Comparison of ENCODE assay signal across 20 mouse cellular contexts in genomic region chr13:18744266-18744652, GRCm38 (mm10). TPM values are rescaled to one million over a fixed set of nuclear protein-coding genes. Genes with fewer than 3 reads are reported as not detected.
A peak's percentile ranks its signal among the peaks of the same experiment; 100 is the strongest.
DNase-seq lines count a peak whose midpoint lies in the region; ATAC-seq and TF ChIP-seq lines count a peak whose summit lies in the region.
"Had no signal": no experiment of that assay in that cellular context is flagged by ENCODE, and none has a peak within 500 bp of the region (broad histone marks: within the 10 kb centered on the region; RNA-seq: fewer than 3 reads in every experiment).

No protein-coding gene starts in this region.

- no peak for TF ChIP-seq POLR2A in cortical plate, adult 2 months (IDR thresholded peaks at IDR 0.05; ENCODE audit: extremely low read depth, insufficient read depth, low read length)

- H3K27ac ChIP-seq in layer of hippocampus, adult 2 months: peak overlapping the region; percentile 81
- 0 out of 2 replicates have a peak overlapping the region, but pooled peaks have one; percentile 33 for H3K27ac ChIP-seq in cortical plate, adult 2 months (ENCODE audit: insufficient read depth, low read length)
- peak overlapping the region; percentile 69 for H3K27ac ChIP-seq in hindbrain, embryonic 15.5 days (replicated peaks)
- peak overlapping the region; percentile 66 for H3K27ac ChIP-seq in midbrain, embryonic 16.5 days (ENCODE audit: low read length)
- H3K27ac ChIP-seq: forebrain, embryonic 10.5 days; heart, embryonic 10.5 days; liver, embryonic 12.5 days; lung, embryonic 15.5 days; macrophage; stomach, postnatal 0 days had no signal

- no peak for TF ChIP-seq CTCF in layer of hippocampus, adult 2 months (conservative IDR thresholded peaks at IDR 0.05)
- TF ChIP-seq CTCF in cortical plate, adult 2 months (IDR thresholded peaks at IDR 0.05; ENCODE audit: extremely low read depth, insufficient read depth, low read length): no peak

- no peaks in the 10 kb centered on the region; the same call in 1 of the 2 replicates for H3K4me1 ChIP-seq in cortical plate, adult 2 months (ENCODE audit: control insufficient read depth, insufficient read depth, low read length)
- H3K4me1 ChIP-seq in hindbrain, embryonic 15.5 days (replicated peaks): peaks cover 5% of the 10 kb centered on the region; the same call in 1 of the 2 replicates
- no peaks in the 10 kb centered on the region for H3K4me1 ChIP-seq in midbrain, embryonic 16.5 days (ENCODE audit: control insufficient read depth, insufficient read depth, low read length)
- H3K4me1 ChIP-seq: forebrain, embryonic 10.5 days; heart, embryonic 10.5 days; liver, embryonic 12.5 days; lung, embryonic 15.5 days had no signal

- WGBS in hindbrain, embryonic 15.5 days: 55% methylated on average over 4 of the region's 4 CpGs
- 46% methylated on average over 4 of the region's 4 CpGs for WGBS in midbrain, embryonic 16.5 days

- DNase-seq in layer of hippocampus, adult 2 months (ENCODE audit: low spot score in 2 of 2): no peak
- DNase-seq in layer of hippocampus, adult 8-10 months (ENCODE audit: low spot score in 2 of 2): no peak
- no peak for DNase-seq in heart, postnatal 36 days
- no peak for DNase-seq in right cerebral cortex, postnatal 14 days
- DNase-seq: adrenal gland, postnatal 25 days; B cell, adult 2 months; kidney, adult 2 months; kidney, postnatal 14 days; thymus, postnatal 14 days had no signal

- H3K4me2 ChIP-seq in hindbrain, embryonic 15.5 days: peak overlapping the region; percentile 39
- peak overlapping the region; percentile 39 for H3K4me2 ChIP-seq in midbrain, embryonic 16.5 days (ENCODE audit: low read length)
- H3K4me2 ChIP-seq: liver, embryonic 12.5 days; lung, embryonic 15.5 days had no signal

- no peak overlapping the region for H3K9ac ChIP-seq in hindbrain, embryonic 15.5 days
- H3K9ac ChIP-seq in midbrain, embryonic 16.5 days (ENCODE audit: low read depth, low read length): no peak overlapping the region; the same call in 1 of the 2 replicates
- H3K9ac ChIP-seq: liver, embryonic 12.5 days; lung, embryonic 15.5 days had no signal

- ATAC-seq in hindbrain, embryonic 15.5 days (ENCODE audit: low FRiP score, low read depth): no peak
- peak; percentile 74 for ATAC-seq in midbrain, embryonic 16.5 days
- no peak for ATAC-seq in monocyte, adult 5-6 weeks (replicated peaks; ENCODE audit: insufficient number of reproducible peaks, low FRiP score, low TSS enrichment, poor library complexity, severe bottlenecking)
- ATAC-seq: inflammation-experienced regulatory T-cells, adult 6 months; liver, embryonic 12.5 days had no signal

- H3K9me3 ChIP-seq in hindbrain, embryonic 15.5 days: no peaks in the 10 kb centered on the region; the same call in 1 of the 2 replicates
- H3K9me3 ChIP-seq in midbrain, embryonic 16.5 days (replicated peaks; ENCODE audit: control insufficient read depth, low read length, poor library complexity, severe bottlenecking): no peaks in the 10 kb centered on the region
- H3K9me3 ChIP-seq: lung, embryonic 15.5 days had no signal

- H3K27me3 ChIP-seq in hindbrain, embryonic 15.5 days: no peaks in the 10 kb centered on the region
- no peaks in the 10 kb centered on the region for H3K27me3 ChIP-seq in midbrain, embryonic 16.5 days (ENCODE audit: control insufficient read depth, insufficient read depth, low read depth, low read length)
- H3K27me3 ChIP-seq: liver, embryonic 12.5 days; lung, embryonic 15.5 days had no signal

- intact Hi-C loops in heart, postnatal 36 days (cut with DNase I): no loop called here

- H3K4me3 ChIP-seq in layer of hippocampus, adult 2 months: no peak overlapping the region
- H3K4me3 ChIP-seq in cortical plate, adult 2 months (ENCODE audit: insufficient read depth, low read length): no peak overlapping the region
- H3K4me3 ChIP-seq in hindbrain, embryonic 15.5 days: no peak overlapping the region
- peak overlapping the region; percentile 16; the same call in 1 of the 2 replicates for H3K4me3 ChIP-seq in midbrain, embryonic 16.5 days (ENCODE audit: low read depth, low read length)
- H3K4me3 ChIP-seq: forebrain, embryonic 10.5 days; heart, embryonic 10.5 days; liver, embryonic 12.5 days; lung, embryonic 15.5 days had no signal

- peaks cover 24% of the 10 kb centered on the region for H3K36me3 ChIP-seq in hindbrain, embryonic 15.5 days
- peaks cover 13% of the 10 kb centered on the region for H3K36me3 ChIP-seq in midbrain, embryonic 16.5 days (ENCODE audit: control insufficient read depth, insufficient read depth, low read length)

RNA-seq across cellular contexts. Expression of gene Vps41, which starts 27.2 kb away (rescaled TPM):
- total RNA-seq in layer of hippocampus, adult 2 months (2021): 100 to 1,000 TPM; 158 TPM
- 100 to 1,000 TPM; 149 to 164 (median 153) TPM for total RNA-seq in layer of hippocampus, adult 8-10 months (2022)
- polyA plus RNA-seq in cortical plate, adult 2 months (2012; rRNA removed): 118 and 122 TPM in 2 replicates
- 112 and 116 TPM in 2 replicates for polyA plus RNA-seq in hindbrain, embryonic 15.5 days (2015; fragmentation: Nextera tagmentation; extraction: Ambion mirVana)
- polyA plus RNA-seq in midbrain, embryonic 16.5 days (2015; fragmentation: Nextera tagmentation; extraction: Ambion mirVana): 130 and 133 TPM in 2 replicates
- 10 to 100 TPM; 33.1 to 35.1 TPM for total RNA-seq in heart, postnatal 36 days (2021)
- 59.5 to 108 TPM (median 63.7 TPM) in 3 replicates for total RNA-seq in monocyte, adult 5-6 weeks (2017)
